Mouse (Mus musculus) spleen, adult 2 months (tissue): ENCODE results near the gene Tal1.

Source experiments
- CTCF ChIP-seq: fragments of 200-500 bp; IDR thresholded peaks from 2 replicates; pipeline ENCODE4 v1.5.1; 2011; ENCODE audit warnings: mild to moderate bottlenecking, inconsistent platforms; ENCODE audit not compliant: insufficient read depth, insufficient read length, insufficient replicate concordance; ENCODE audit errors: extremely low read depth
- POLR2A ChIP-seq: fragments of 200-500 bp; IDR thresholded peaks from 2 replicates; pipeline ENCODE4 v1.6.1; 2011; ENCODE audit warnings: low read depth, low read length, inconsistent platforms

DNA sequence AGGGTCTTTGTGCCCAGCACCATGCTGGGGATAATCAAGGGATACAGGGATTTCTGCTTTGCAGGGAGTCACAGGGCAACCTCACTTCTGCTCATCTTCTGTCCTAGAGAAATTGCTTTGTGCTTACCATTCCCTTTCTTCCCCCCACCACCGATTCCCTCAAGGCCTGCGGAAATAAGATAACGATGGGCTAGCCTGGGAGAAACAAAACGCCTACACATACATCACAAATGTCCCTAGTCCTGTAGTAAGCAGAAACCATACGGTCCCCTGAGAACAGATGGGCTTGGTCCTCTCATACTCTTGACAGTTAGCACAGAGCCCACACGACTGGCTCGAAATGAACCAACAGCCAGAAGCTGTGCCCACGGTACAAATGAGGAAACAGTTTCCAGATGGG, 8.0 kb upstream of the Tal1 start:
- TF ChIP-seq CTCF, result no peak
- TF ChIP-seq POLR2A, result no peak
